Mouse (Mus musculus) neural tube, embryonic 14.5 days (tissue): ENCODE measurements around the gene Stim2. TPM values are rescaled to one million over a fixed set of nuclear protein-coding genes. Genes with fewer than 3 reads are reported as not detected.

Experiments used
- ATAC-seq: fragments of 200-750 bp; cut with Nextera tagmentation; 2 replicates; pipeline ENCODE4 v1.8.0; 2017; ENCODE audit warnings: low read depth, mild to moderate bottlenecking, moderate TSS enrichment, moderate library complexity
- H3K27ac ChIP-seq: fragments of 300-500 bp; sonication (generic); 2 replicates; pipeline ENCODE4 v1.5.1; 2014; ENCODE audit warnings: low read depth, mild to moderate bottlenecking, control low read depth, low read length, moderate library complexity, mixed read lengths
- H3K27me3 ChIP-seq: fragments of 300-500 bp; sonication (generic); 2 replicates; pipeline ENCODE4 v1.6.1; 2014; ENCODE audit warnings: low read length; ENCODE audit not compliant: control insufficient read depth, insufficient read depth
- H3K36me3 ChIP-seq: fragments of 300-500 bp; sonication (generic); 2 replicates; pipeline ENCODE4 v1.6.1; 2014; ENCODE audit warnings: low read length, mixed read lengths; ENCODE audit not compliant: control insufficient read depth, insufficient read depth
- H3K4me1 ChIP-seq: fragments of 300-500 bp; sonication (generic); 2 replicates; pipeline ENCODE4 v1.6.1; 2014; ENCODE audit warnings: low read length; ENCODE audit not compliant: control insufficient read depth, insufficient read depth
- H3K4me2 ChIP-seq: fragments of 300-500 bp; sonication (generic); 2 replicates; pipeline ENCODE4 v1.6.1; 2014; ENCODE audit warnings: mild to moderate bottlenecking, low read depth, low read length, control low read depth
- H3K4me3 ChIP-seq: fragments of 300-500 bp; sonication (generic); 2 replicates; pipeline ENCODE4 v1.5.1; 2014; ENCODE audit warnings: low read depth, low read length, control low read depth, mixed read lengths
- H3K9ac ChIP-seq: fragments of 300-500 bp; sonication (generic); replicated peaks from 2 replicates; pipeline ENCODE4 v1.6.1; 2014; ENCODE audit warnings: low read depth, mild to moderate bottlenecking, control low read depth, low read length, mixed read lengths
- H3K9me3 ChIP-seq: fragments of 300-500 bp; sonication (generic); 2 replicates; pipeline ENCODE4 v1.6.1; 2016; ENCODE audit warnings: low read length; ENCODE audit not compliant: control insufficient read depth
- WGBS: fragments of 180-500 bp; shearing (Covaris S2); extraction: QIAGEN DNeasy Blood & Tissue Kit; methylation state at CpG from one replicate; pipeline ENCODE4 v1.1.7; 2014; 5-methylcytosine and 5-hydroxymethylcytosine counted together
- polyA plus RNA-seq: library from polyadenylated mRNA; unstranded; fragments of >200 nt; fragmentation: Nextera tagmentation; extraction: Ambion mirVana; gene quantifications from 2 replicates; pipeline ENCODE4 v1.2.1, GENCODE M21; 2014

The Stim2 gene
- polyA plus RNA-seq, 1 experiment from 2014 or later, result 30.6 TPM

GRCm38 (mm10) chr5:53961830-53962515, 36.3 kb upstream of the Stim2 start:
- no peak for ATAC-seq
- H3K27me3 ChIP-seq, result no peaks in the 10 kb centered on the region

DNA sequence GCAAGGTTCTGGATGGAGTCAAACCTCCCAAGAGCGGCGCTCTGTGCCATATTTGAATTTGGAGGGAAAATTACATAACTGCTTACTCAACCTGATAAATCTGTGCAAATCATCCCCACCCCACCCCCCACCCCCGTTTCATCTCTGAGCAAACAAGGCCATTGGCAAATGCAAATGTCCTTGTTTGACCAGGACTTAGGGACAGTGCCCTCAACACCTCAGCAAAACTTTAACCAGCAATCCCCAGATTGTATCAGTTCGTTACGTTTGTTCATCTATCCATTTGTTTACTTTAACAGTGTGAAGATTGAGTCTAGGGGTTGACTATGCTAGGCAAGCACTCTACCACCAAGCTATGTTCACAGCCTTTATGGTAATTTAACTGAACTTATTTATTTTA, 32.6 kb upstream of the Stim2 start:
- H3K9me3 ChIP-seq, result no peaks in the 10 kb centered on the region
- H3K27ac ChIP-seq, result no peak overlapping the region
- ATAC-seq, result no peak
- H3K4me3 ChIP-seq, result no peak overlapping the region
- no peak overlapping the region for H3K9ac ChIP-seq
- no peaks in the 10 kb centered on the region for H3K27me3 ChIP-seq
- WGBS, result 89% methylated on average over 5 of the region's 5 CpGs
- no peak overlapping the region for H3K4me2 ChIP-seq
- H3K4me1 ChIP-seq, result no peaks in the 10 kb centered on the region
- H3K36me3 ChIP-seq, result no peaks in the 10 kb centered on the region

More at GRCm38 (mm10) chr5:53961830-53962515, 36.3 kb upstream of the Stim2 start:
- H3K27ac ChIP-seq, result no peak overlapping the region
- H3K9me3 ChIP-seq, result no peaks in the 10 kb centered on the region
- WGBS, result 78% methylated on average over 12 of the region's 12 CpGs
- H3K9ac ChIP-seq, result no peak overlapping the region
- no peaks in the 10 kb centered on the region for H3K36me3 ChIP-seq
- no peaks in the 10 kb centered on the region for H3K4me1 ChIP-seq
- H3K4me3 ChIP-seq, result no peak overlapping the region
- H3K4me2 ChIP-seq, result no peak overlapping the region

- Histone ChIP-seq H3K4me2 (no peak overlapping the region), H3K27me3 (no peaks in the 10 kb centered on the region), H3K4me1 (no peaks in the 10 kb centered on the region), H3K27ac (no peak overlapping the region), H3K36me3 (no peaks in the 10 kb centered on the region), H3K9ac (no peak overlapping the region), H3K4me3 (no peak overlapping the region), H3K9me3 (no peaks in the 10 kb centered on the region)
- no peak for ATAC-seq
- 95% methylated on average over 2 of the region's 2 CpGs for WGBS
These were observed 30.7 kb upstream of the Stim2 start for GRCm38 (mm10) chr5:53967560-53967959.

- WGBS, result 86% methylated on average over 7 of the region's 7 CpGs
- Histone ChIP-seq H3K9me3 (no peaks in the 10 kb centered on the region), H3K27me3 (no peaks in the 10 kb centered on the region), H3K4me1 (no peaks in the 10 kb centered on the region), H3K27ac (no peak overlapping the region), H3K9ac (no peak overlapping the region), H3K4me2 (no peak overlapping the region), H3K36me3 (no peaks in the 10 kb centered on the region), H3K4me3 (no peak overlapping the region)
- no peak for ATAC-seq
These were observed 28.1 kb upstream of the Stim2 start for GRCm38 (mm10) chr5:53970178-53970577.

DNA sequence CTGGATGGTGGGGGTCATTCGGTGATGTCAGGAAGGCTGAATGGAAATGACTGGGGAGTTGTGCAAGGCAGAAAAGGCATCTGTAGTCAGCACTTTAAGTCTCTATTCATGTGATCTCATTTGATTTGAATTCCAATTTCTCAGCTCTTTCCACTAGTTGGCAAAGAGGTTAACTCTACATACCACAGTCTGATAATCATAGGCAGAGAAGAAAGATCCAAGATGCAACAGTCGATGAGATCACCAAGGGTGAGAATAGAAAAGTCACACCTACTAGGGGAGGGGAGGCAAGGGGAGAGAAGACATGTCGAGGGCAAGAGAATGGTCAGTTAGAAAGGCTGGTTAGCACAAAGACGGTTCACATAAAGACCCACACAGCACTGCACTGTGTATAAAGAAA, 27.1 kb upstream of the Stim2 start:
- H3K9me3 ChIP-seq, result no peaks in the 10 kb centered on the region
- no peak overlapping the region for H3K4me2 ChIP-seq
- no peak overlapping the region for H3K4me3 ChIP-seq
- H3K4me1 ChIP-seq, result no peaks in the 10 kb centered on the region
- H3K27ac ChIP-seq, result no peak overlapping the region
- H3K27me3 ChIP-seq, result no peaks in the 10 kb centered on the region
- no peak overlapping the region for H3K9ac ChIP-seq
- no peaks in the 10 kb centered on the region for H3K36me3 ChIP-seq
- no peak for ATAC-seq
- WGBS, result 81% methylated on average over 4 of the region's 4 CpGs

DNA sequence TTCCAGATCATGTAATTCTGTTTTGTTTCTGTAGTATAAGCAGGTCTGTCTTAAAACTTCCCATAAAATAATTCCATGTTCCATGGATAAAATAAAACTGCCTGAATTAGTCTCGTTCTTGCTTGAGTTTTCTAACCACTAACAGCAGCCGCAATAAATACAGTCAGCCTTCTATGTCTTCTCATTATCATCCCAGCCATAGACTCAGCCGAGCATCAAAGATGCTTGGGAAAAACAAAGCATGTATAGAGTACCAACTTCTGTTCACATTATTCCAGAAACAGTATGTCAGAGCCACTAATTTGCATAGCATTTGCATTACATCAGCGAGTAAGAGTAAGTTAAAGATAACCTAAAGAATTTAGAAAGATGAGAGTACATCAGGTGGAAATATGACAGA, 25.4 kb upstream of the Stim2 start:
- Histone ChIP-seq H3K4me1 (no peaks in the 10 kb centered on the region), H3K27ac (no peak overlapping the region), H3K9me3 (no peaks in the 10 kb centered on the region), H3K4me2 (no peak overlapping the region), H3K9ac (no peak overlapping the region), H3K4me3 (no peak overlapping the region), H3K36me3 (no peaks in the 10 kb centered on the region), H3K27me3 (no peaks in the 10 kb centered on the region)
- WGBS, result 56% methylated on average over 4 of the region's 4 CpGs
- no peak for ATAC-seq

- no peak for ATAC-seq
- WGBS, result 90% methylated on average over 16 of the region's 16 CpGs
These were observed 21.8 kb upstream of the Stim2 start for GRCm38 (mm10) chr5:53976497-53976896.

DNA sequence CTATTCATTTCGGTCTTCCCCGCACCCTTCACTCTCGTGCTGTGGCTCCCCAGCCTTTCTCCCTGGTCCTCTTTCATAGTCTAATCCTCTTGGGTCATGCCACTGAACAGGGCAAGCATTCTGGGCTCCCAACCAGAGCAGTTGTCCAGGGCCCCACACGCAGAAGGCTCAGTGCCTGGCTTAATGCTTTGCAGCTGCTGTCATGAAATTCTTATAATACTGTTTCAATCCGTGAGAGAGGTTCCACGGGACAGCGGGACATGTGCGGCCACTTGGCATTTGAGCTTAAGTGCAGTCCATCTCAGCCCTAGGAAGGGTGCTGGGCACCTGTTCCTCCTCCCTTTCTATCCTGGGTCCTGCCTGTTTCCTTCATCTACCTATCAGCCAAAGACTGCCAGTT, 21.2 kb upstream of the Stim2 start:
- Histone ChIP-seq H3K9ac (no peak overlapping the region), H3K4me3 (no peak overlapping the region), H3K27ac (no peak overlapping the region), H3K9me3 (no peaks in the 10 kb centered on the region), H3K4me2 (no peak overlapping the region), H3K36me3 (no peaks in the 10 kb centered on the region), H3K27me3 (no peaks in the 10 kb centered on the region), H3K4me1 (no peaks in the 10 kb centered on the region)
- WGBS, result 93% methylated on average over 8 of the region's 8 CpGs
- ATAC-seq, result no peak

More at GRCm38 (mm10) chr5:53976497-53976896, 21.8 kb upstream of the Stim2 start:
- H3K9me3 ChIP-seq, result no peaks in the 10 kb centered on the region
- H3K36me3 ChIP-seq, result no peaks in the 10 kb centered on the region
- no peaks in the 10 kb centered on the region for H3K4me1 ChIP-seq
- H3K4me3 ChIP-seq, result no peak overlapping the region
- no peak overlapping the region for H3K4me2 ChIP-seq
- no peaks in the 10 kb centered on the region for H3K27me3 ChIP-seq
- no peak overlapping the region for H3K27ac ChIP-seq
- no peak overlapping the region for H3K9ac ChIP-seq

DNA sequence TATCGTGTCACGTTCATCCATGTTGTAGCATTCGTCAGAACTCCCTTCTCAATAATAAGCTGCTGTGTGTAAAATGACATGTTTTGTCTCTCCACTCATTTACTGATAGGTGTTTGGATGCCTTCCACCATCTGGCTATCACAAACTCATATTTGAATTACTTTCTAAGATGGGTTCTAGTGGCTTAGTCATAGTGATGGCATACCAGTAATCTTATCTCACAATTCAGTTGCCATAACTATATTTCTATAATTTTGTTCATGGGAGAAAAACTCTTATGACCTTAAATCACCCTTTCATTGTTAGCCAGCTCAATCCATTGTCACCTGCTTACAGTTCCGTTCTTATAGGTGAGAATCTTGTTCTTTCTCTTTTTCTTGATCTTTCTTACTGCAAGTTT, 14.9 kb upstream of the Stim2 start:
- no peaks in the 10 kb centered on the region for H3K27me3 ChIP-seq
- H3K27ac ChIP-seq, result no peak overlapping the region
- no peak overlapping the region for H3K9ac ChIP-seq
- 92% methylated on average over 4 of the region's 4 CpGs for WGBS
- no peaks in the 10 kb centered on the region for H3K9me3 ChIP-seq
- H3K4me3 ChIP-seq, result no peak overlapping the region
- no peaks in the 10 kb centered on the region for H3K4me1 ChIP-seq
- no peaks in the 10 kb centered on the region for H3K36me3 ChIP-seq
- no peak for ATAC-seq
- H3K4me2 ChIP-seq, result no peak overlapping the region
